Mouse (Mus musculus) heart, postnatal 0 days (tissue): Measurements from ENCODE around the gene Slc25a19.

ENCODE experiments used
- CTCF ChIP-seq: IDR thresholded peaks from 2 replicates; pipeline ENCODE4 v1.5.1; 2016; ENCODE audit warnings: antibody characterized with exemption, control low read depth, low read depth
- EP300 ChIP-seq: IDR thresholded peaks from 2 replicates; pipeline ENCODE4 v1.6.1; 2016; ENCODE audit warnings: antibody characterized with exemption, low read depth

- TF ChIP-seq CTCF (no peak), EP300 (no peak)
These were observed 26.9 kb downstream of the Slc25a19 start for GRCm38 (mm10) chr11:115601174-115601573.
